Mouse (Mus musculus) lung, adult 18-20 months (tissue): ENCODE data around the gene Hoga1.

Source experiments
- DNase-seq, 2 experiments: peaks; one replicate each; pipeline ENCODE4 v3.0.0; 2022; ENCODE audit warnings: mixed read lengths in 2 of 2

Hoga1 gene

DNA sequence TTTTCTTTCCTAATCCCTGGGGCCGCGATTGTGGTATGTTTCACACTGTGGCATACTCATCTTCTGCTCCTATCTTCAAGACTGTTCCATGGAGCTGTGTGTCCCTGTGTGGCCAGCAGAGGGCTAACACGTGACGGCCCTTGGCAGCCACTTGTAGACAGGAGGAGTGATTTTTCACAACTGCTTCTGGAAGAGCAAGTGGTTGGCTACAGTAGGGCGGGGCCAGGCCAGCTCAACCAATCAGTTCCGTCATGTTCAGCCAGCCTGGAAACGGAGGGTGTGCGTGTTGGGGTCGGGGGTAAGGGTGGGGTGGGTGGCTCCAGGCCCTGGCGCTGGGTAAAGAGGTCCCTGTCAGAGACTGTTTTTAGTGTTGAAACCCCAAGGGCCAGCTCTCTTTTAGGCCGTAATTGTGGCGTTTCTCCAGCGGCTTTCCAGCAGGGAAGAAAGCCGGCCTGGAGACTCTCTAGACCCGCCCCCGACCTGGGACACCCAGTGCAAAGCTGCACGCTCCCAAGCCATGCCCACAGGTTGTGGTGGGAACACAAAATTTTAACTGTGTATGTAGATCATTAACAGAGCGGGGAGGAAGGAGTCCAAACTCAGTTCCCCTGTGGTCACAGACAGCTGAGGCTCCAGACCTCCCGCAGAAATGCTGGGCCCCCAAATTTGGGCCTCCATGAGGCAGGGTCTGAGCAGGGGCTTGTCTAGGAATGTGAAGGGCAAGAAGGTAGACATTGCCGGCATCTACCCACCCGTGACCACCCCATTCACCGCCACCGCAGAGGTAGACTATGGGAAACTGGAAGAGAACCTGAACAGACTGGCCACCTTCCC, at the start of gene Hoga1:
Gene Hoga1, plus strand, starts transcription at position 342 of the 834 bp plus-strand sequence.
- DNase-seq, result peak; percentile 89 to 91

DNA sequence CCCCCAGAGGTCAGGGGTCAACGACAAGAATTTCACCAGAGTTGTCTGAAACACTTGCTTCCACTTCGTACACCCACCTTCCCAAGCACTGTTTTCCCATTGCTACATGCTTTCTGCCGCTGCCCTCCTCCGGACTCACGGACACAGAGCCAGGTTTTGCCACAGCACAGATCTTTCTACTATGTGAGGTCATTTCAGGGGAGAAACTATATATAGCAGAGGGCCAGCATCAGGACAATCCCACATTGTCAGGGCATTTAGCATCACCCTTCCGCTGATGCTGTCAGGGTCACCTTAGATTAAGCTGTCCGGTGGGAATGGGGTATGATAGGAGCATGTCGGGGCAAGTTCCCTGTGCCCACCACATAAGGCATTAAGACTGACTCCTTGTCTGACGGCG, 48.3 kb upstream of the Hoga1 start:
- no peak for DNase-seq

DNA sequence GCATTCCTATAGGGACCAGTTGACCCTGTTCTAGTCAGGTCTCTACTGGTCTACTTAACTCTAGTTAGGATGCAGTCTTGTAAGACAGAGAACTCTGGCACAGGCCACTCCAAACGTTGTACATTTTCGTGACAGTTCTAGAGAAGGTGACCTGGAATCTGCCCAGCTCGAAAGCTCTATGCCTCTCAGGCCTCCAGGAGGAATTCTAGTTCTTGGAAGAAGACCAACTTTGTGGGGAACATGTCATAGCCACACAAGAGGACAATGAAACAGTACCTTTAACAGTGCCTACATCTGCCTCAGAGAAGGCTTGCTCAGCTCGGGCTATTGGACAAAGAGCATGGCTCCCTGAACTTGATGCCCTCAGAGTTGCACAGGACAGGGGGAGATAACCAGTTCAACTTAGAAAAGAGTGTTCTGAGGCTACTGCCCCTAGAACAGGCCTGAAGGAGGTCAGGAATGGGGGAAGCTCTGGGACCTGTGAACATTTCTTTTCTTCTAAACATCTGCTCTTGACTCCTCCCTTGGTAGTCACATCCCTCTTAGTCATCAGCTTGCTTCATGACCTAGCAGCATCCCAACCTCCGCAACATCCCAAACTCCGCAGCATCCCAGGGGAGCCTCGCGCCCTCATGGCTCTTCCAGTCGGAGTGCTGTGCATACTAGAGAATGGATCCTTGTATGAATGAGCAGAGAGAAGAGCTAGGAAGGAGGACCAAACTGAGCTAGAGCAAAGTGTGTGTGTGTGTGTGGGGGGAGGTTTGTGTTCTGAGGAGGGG, 46.5 kb upstream of the Hoga1 start:
- no peak for DNase-seq

DNA sequence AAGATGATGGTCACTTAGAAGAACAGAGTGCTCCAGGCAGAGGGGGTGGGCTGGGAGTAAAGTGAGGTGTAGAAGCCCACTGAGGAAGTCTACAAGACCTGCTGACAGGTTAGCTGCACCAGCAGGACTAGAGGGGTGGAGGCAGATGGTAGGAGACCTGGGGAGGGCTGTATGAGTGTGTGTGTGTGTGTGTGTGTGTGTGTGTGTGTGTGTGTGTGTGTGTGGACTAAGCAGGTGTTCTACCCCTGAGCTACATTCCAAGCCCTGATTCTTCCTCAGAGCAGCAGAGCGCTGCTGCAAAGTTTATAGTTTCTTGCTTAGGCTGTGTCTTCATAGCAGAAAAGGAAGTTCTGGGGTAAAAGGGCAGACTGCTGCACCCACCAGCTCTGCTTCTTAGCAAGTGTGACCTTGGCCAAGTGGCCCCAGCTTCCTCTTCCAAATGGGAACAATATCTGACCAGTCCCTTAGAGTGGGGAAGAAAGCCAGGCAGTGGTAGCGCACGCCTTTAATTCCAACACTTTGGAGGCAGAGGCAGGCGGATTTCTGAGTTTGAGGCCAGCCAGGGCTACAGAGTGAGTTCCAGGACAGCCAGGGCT, 45.6 kb upstream of the Hoga1 start:
- peak in 1 of 2 experiments; percentile 42 for DNase-seq

DNA sequence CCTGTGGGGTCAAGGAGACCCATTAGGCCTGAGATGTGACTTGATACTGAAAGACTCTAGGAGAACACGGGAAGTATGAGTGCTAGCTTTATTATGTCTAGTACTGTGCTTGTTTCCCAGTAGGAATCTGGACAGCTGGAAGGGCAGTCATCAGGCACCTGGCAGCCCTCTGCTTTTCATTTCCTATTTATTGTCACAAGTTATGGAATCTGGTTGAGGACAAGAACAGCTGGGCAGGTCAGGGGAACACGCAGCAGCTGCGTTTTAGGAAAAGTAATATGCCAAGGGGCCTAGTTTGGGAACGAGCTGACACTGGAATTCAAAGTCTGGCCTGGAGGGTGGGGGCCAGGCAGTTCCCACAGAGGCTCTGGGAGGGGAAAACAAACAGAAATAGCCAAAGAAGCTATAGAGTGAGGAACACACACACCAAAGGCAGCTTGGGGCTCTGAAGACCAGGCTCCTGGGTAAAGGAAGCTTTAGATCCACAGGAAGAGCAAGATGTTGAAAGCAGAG, 44.9 kb upstream of the Hoga1 start:
- DNase-seq, result peak in 1 of 2 experiments; percentile 30

DNA sequence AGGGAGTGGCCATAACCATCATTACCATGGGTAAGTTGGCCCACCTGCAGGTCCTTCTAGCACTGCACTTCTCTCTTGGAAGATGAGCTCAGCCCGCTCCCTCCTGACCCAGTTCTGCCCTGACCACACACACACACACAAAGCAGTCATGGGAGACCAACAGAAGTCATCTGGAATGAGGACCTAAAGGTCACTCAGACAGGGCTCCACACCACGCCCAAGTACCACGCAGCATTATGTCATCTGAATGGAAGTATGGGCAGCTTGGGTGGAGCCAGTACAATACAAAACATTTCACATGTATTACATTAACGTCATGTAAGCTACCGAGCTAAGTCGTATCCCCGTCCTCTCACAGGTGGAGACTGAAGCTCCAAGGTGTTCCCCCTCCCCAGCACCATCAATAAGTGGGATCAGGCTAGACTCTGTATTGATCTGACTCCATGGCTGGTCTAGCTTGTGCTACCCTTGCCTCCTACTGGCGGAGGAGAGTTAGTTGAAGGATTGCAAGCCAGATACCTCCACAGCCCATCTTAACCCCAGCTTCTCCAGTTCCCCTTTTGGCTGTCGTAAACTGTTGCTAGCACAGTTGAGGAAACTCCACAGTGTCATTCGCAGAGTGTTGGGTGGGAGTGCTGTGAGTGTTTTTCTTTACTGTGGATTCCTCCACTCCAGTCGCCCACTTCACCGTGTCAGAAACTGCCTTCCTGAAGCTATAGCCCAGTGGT, 44.0 kb upstream of the Hoga1 start:
- DNase-seq, result peak; percentile 46 to 48

DNA sequence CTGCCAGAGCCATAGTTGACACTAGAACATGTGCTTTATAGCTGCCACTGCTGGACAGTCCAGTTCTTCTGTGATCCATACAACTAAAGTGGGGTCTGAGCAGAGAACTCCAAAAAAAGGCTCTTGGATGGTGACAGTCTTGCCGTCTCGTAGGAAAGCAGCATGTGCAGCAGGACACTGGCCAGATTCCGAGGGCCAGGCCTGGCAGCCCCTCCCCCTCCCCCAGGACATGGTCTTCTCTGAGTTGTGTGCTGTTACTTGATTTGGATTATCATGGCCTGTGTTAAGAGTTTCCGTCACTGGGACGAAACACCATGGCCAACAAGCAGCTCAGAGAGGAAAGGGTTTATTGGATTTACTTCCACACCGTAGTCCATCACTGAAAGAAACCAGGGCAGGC, 41.2 kb upstream of the Hoga1 start:
- DNase-seq, result no peak

DNA sequence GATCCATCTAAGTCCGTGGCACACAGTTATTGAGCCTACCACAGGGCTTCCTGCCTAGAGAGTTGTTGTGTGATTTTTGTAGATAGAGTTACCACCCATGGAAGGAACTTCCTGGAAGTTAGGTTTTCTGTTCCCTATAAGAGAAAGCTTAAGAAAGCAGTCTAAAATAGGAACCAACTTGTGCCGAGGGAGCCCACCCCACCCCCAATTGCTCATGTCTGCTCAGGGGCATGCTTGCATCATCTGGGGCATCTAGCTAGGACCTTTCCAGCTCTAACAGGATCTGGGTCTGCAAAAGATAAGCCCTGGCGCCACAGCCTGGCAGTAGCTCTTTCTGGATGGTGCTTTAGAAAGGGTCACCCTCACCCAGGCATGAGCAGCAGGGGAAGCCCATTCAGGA, 39.8 kb upstream of the Hoga1 start:
- peak; percentile 35 to 48 for DNase-seq

DNA sequence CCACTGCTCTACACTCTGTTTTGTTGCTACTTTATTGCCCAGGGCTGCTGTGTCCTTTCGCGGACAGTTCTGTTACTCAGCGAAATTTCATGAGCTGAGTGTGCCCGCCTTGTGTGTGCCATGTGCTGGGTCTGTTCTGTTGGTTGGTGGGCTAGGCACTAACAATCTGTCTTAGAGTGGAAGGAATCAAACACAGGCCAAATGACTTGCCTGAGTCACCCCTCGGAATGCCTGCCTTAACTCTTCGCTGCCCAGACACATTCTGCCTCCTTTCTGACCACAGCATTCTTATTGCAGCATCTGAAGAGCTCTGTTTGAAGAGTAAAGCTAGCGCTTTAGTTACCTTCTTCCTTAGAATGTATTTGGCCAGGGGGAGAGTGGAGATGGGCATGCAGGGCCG, 38.8 kb upstream of the Hoga1 start:
- no peak for DNase-seq

DNA sequence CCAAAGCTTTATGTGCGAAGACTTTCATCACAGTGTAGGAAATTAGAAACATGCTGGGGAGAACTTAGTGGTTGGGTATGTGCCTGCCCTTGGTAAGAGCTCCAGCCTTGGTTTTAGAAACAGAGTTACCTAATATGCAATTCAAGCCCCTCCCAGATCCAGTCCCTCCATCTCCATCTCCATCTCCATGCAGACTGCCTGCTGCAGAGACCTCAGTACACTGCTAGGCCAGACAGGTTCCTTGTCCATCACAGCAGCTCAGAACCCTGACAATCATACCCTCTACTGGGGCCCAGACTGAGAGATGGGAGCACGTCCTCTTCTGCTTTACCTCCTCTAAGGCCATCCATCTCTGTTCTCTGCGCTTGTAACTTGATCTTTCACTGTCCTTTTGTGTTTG, 36.8 kb upstream of the Hoga1 start:
- DNase-seq, result no peak

DNA sequence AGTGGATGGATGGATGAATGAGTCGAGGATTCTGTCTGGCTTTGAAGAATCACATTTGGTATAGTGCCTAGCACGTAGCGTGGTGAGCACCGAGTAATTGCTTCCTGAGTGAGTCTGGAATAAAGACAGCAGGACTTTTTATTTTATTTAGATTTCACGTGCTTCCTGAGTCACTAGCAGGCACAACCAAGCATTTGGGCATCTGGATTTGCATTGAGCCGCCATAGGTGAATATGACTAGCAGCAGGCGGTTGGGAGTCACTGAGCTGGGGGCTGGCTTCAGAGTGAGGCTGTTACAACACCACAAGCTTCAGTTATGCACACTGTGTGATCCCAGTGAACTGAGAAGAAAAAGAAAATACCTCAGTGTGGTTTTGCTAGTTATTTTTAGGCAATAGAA, 36.3 kb upstream of the Hoga1 start:
- no peak for DNase-seq

DNA sequence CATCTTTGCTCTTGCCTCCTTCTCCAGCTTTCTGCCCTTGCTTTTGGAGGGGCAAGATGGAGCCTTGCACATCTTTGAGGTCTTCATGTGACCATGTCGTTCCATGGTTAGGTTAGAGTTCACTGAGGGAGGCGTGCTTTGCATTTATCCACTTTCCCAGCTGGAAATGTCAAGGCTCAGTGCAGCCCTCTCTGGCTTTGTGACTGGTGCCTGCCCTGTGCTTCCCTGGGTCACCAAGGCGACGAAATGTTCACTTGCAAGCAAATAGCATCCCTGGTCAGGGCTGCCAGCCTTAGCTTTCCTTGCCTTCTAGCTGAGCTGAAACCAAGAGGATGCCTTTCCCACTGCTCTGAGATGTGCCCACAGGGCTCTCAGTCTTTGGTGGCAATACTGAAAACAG, 35.0 kb upstream of the Hoga1 start:
- DNase-seq, result no peak

DNA sequence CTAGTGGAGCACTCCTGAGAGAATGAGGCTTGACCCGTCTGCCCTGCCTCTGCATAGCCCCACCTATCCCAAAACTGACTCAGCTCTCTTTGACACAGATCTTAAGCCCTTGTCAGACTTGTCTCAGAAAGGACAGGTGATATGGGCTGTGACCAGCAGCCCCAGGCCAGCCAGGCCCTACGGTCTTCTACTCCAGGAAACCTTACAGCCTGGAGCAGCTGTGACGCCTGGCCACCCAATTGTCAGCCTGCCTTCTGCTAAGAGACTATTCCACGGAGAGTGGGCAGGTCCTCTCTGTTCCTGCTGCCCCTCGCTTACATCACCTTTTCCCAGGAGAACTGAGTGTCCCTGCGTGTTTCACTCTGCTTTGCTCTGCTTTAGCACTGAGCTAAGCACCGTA, 34.3 kb upstream of the Hoga1 start:
- DNase-seq, result no peak

DNA sequence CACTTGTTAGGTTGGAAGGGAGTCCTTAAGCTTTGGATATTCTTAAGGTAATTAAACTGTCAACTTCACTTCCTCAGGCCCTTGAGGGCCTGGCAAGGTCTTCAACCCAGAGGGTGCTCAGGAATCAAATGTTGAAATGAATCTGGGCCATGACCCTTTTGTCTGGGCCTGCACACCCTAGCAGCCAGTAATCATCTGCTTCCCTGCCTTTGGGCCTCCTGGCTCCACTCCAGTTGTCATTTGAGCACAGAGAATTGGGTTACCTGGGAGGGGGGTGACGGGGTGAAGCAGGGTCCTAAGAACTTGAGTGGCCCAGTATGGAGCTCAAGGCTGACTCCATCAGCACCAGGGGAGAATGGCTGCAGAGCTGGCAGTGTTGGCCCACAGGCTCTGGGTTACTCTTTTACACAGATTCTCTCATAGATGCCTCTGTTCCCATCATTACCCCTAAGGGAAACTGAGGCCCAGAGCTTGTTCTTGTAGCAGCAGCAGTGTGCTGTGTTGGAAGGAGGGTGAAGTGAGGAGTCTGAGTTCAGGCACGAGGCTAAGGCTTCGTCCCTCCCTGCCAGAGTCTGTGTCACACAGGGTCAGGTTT, 31.1 kb upstream of the Hoga1 start:
- no peak for DNase-seq

DNA sequence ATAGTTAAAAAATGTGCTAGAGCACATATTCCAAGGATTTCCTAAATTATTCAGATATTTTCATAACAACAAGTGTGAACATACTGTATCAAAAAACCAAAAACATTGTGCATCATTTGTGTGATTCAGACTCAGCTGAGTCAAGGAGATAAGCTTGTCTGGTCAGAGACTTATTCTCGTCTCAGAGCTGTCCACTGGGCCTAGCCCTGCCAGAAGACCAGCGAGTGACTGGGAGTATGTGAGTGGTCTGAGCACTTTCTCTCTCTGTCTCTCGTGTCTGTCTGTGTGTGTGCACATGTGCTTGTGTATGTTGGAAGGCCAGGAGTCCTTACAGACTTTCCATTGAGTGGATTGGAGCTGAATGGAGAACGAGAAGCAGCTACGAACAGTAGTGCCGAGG, 30.4 kb upstream of the Hoga1 start:
- DNase-seq, result no peak

DNA sequence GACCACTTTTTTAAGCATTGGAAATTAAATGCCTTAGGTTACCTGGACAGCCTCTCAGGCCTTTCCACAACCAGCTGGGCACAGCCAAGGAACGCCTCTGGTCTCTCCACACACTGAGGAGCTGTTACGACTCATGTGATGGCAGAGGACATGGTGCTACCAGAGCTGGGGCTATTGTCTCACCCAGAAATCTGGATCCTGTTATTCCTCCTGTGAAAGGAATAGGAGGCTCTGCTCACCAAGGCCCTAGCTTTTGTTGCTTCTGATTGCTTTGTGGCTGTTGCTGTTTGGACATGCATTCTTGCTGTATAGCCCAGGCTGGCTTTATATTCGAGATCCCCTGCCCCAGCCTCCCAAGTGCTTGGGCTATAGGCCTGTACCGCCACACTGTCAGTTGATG, 29.2 kb upstream of the Hoga1 start:
- no peak for DNase-seq

DNA sequence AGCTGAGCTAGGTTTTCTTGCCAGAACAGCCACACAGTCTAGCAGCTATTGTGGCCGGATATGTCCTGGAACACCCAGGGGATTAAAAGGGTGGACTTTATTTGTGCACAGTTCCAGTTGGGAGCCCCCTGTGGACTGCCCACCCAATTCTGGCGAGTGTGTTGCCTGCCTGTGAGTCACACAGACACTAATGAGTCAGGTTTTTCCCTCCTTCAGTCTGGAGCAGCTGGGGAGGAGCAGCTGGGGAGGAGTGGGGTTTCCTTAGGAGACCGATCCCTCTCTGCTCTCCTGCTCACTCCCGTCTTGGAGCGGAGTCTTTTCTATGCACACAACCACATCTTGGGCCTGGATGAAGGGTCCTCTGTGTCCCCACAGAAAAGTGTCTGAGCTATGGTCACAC, 28.6 kb upstream of the Hoga1 start:
- no peak for DNase-seq

DNA sequence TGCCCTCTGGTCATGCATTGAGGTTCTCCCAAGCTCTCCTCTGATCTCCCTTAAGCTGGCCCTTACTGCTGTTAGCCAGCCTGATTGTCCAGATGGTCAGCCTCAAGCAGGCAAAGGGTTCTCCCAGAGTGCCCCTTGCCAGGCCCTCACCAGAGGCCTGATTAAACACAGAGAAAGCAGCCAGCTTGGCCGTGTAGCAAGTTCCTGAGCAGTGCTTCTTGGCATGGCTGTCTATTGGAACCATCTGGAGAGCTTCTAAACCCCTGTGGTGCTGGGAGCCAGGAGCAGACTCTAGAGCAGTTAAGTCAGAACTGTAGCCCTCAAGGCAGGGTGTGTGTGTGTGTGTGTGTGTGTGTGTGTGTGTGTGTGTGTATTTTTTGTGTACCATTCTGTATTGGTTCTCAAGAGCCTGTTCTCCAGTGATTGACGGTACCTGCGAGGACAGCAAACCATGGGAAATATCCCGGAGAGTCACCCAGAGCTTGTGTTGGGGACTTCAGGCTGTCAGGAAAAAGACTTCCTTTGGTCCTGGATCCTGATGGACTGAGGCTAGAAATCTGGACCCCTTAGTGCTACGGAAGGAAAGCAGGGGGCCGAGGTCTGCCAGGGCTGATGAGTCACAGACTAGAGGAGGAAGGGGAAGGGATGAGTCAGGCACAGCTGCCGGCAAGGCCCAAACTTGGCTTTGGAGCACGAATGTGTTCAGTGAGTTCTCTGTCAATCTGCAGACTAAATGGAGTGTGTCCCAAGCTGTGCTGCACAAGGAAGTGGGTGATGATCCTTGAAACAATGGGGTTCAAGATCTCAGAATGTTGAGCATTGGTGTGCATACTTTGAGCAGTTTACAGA, 27.8 kb upstream of the Hoga1 start:
- DNase-seq, result peak; percentile 68

DNA sequence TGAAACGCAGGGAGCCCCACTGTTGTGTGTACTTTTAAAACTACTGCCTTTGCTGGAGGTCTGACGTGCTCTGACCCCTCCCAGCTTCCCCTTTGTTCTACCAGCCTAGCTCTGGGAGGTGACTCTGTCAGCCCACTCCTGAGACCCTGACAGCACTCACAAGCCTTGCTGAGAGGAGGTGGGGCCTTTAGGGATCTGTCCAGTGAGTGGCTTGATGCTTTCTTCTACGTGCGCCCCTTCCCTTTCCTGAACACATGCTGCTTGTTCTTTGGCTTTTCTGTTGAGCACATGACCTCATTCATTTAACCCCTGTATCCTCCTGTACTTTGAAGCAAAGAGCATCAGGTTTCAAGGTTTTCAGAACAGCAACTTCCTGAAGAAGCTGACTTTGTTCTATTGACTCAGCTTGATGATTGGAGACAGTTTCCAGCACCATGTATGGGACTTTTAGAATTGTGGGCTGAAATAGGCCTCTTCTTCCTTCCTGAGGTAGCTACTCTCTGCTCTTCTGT, 26.3 kb upstream of the Hoga1 start:
- no peak for DNase-seq

DNA sequence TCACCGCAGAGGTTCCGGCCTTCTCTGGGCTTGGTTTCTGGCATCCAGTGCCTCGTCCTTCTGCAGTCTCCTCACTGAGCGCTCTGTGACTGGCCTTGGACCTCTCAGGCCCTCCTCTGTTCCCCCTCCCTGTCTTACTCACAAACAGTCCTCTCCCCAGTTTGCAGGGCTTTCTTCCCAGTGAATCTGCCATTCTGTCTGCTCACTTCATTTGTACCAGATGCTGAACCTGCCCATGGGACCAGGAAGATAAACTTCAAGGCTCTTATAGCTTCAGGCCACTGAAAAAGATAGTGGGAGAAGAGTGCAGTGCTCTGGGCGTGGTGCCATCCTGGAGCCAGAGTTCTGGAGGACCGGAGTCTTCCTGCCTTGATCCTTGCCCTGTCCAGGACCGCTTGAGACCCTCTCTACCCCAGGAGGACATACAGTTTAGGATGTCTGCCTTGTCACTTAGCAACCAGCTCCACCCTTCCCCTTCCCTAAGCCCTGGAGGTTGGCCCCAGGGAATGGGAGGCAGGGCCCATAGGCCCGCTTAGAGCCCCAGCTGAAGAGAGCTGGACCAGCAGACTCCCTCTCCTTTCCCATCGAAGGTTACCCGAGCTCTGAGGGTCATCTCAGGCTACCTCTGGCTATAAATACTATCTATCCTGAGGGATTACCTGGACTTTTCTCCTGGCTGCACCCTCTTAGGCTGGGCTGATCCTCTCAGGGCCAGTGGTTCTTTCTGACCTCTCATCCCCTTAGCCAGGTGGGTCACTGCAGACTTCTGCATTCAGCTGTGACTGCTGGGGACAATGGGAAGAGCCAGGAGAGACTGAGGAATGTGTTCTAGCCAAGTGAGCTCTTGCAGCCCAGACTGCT, 23.5 kb upstream of the Hoga1 start:
- no peak for DNase-seq

DNA sequence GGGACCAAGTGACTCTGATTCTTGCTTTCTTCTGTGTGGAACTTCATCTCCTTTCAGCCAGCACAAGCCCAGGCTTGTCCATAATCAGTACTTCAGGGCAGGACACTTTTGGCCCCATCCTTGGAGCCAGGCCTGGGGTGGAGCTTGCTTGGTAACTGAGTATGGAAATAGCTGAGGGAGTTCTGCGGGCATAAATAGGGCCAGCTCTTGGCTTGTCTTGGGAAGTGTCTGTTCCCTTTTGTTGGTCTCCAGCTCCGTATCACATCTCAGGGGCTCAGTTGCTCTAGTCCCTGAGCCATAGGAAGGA, 22.9 kb upstream of the Hoga1 start:
- no peak for DNase-seq
